Mouse (Mus musculus): ENCODE results near the gene Sufu. TPM values are rescaled to one million over a fixed set of nuclear protein-coding genes. Genes with fewer than 3 reads are reported as not detected.

The Sufu gene
- polyA plus RNA-seq, 1 experiment from 2014 or later: 30.3 TPM

DNA sequence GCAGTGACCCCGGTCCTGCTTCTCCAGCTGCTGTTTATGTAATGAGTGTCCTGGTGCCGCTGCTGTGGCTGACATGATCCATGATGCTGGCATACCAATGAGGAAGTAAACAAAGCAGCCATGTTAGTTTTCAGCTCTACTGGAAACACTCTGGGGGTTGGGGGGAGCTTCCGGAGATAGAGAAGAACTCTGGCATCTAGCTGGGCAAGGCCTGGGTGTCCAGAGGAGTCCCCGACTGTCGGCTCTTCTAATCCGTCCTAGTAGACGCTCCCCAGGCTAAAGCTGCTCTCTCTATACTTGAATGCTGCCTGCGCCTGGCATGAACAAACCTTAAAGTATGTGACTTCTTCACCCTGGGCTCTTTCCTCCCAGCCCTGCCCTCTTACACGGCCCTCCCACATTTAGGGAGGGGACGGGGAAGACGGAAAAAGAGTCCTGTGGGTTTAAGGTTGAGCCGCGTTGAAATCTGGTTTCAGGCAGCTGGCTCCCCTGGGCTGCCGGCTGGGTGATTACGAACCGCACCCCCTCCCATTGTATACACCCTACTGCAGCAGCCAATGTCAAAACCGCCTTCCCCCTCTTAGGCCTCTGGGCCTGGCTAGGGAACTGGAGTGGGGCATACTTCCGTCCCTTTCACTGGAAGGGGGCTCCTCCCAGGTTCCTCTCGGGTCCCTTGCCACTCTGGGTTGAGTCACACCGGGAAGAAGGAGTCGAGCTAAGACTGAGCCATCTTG, 106.8 kb downstream of the Sufu start:
- H3K36me3 ChIP-seq (ENCODE audit: control insufficient read depth, insufficient read depth, low read length): peaks cover 25% of the 10 kb centered on the region
- peak overlapping the region; percentile 93 for H3K4me2 ChIP-seq (ENCODE audit: low read length)
- H3K9me3 ChIP-seq (ENCODE audit: control insufficient read depth, low read length): no peaks in the 10 kb centered on the region
- H3K27ac ChIP-seq (ENCODE audit: low read depth): peak overlapping the region; percentile 99
- peak overlapping the region; percentile 85 for H3K4me3 ChIP-seq (ENCODE audit: low read depth, low read length)
- peaks cover 41% of the 10 kb centered on the region for H3K4me1 ChIP-seq (replicated peaks; ENCODE audit: control insufficient read depth, insufficient read depth, low read length)
- no peaks in the 10 kb centered on the region for H3K27me3 ChIP-seq (replicated peaks; ENCODE audit: control insufficient read depth, insufficient read depth, low read length)
- ATAC-seq (replicated peaks; ENCODE audit: low FRiP score, low TSS enrichment, low read depth) (peak; percentile 37), DNase-seq (ENCODE audit: low spot score) (peak; percentile 88)
- H3K9ac ChIP-seq (ENCODE audit: low read length): peak overlapping the region; percentile 79
- WGBS: under 1% methylated on average over 21 of the region's 21 CpGs

DNA sequence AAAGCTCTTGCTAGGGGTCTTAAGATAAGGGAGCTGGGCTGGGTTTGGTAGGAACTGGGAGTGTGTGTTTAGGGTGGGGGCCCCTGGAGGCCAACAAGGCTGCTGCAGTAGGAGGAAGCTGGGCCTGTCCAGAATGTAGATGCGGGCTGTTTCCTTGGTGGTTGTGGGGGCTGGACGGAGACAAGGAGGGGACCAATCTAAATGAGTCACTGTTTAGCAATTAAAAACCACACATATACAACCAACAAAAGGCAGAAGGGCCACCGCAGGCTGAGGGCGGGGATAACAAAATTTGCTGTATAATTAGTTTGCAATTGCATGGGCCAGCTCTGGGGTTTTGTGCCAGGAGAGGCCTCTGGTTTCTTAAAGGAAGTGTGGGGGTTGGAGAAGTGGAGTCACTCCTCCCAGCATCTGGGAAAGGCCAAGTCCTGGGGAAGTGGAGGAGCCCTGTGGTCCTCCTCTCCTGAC, 107.4 kb downstream of the Sufu start:
- Histone ChIP-seq H3K36me3 (ENCODE audit: control insufficient read depth, insufficient read depth, low read length) (peaks cover 26% of the 10 kb centered on the region), H3K9me3 (ENCODE audit: control insufficient read depth, low read length) (no peaks in the 10 kb centered on the region), H3K27me3 (replicated peaks; ENCODE audit: control insufficient read depth, insufficient read depth, low read length) (no peaks in the 10 kb centered on the region), H3K4me3 (ENCODE audit: low read depth, low read length) (peak overlapping the region; percentile 85), H3K27ac (ENCODE audit: low read depth) (peak overlapping the region; percentile 99), H3K4me1 (replicated peaks; ENCODE audit: control insufficient read depth, insufficient read depth, low read length) (peaks cover 47% of the 10 kb centered on the region), H3K4me2 (ENCODE audit: low read length) (peak overlapping the region; percentile 93), H3K9ac (ENCODE audit: low read length) (peak overlapping the region; percentile 79)
- ATAC-seq (replicated peaks; ENCODE audit: low FRiP score, low TSS enrichment, low read depth) (peak; percentile 13), DNase-seq (ENCODE audit: low spot score) (no peak)
- WGBS: 3% methylated on average over 4 of the region's 4 CpGs

DNA sequence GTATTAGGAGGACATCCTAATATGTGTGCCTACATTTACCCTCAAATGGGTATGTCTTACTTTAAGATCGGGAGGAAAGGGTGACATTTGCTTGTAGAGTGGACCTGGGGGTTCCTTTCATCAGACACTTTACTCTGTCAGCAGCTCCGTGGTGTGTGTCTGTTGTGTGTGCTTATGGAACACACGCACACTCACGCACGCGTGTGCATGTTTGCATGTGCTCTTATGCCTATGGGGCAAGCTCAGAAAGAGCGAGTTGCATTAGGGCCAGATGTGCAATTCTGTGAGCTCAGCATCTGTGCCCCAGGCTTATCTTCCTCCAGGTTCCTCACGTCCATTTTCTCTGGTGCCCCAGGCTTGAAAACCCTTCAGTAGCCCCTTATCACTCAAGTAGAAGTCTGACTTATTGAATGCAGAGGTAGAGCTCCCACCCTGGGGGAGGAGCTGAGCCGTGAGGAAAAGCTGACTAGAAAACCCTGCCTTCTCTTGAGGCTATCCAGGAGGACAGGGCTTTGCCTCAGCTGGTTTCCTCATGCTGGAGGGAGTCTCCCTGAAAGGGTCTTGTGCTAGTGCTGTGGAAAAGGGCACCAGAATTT, 108.2 kb downstream of the Sufu start:
- peak overlapping the region; percentile 85 for H3K4me3 ChIP-seq (ENCODE audit: low read depth, low read length)
- peak overlapping the region; percentile 93 for H3K4me2 ChIP-seq (ENCODE audit: low read length)
- DNase-seq (ENCODE audit: low spot score) (no peak), ATAC-seq (replicated peaks; ENCODE audit: low FRiP score, low TSS enrichment, low read depth) (no peak)
- H3K9me3 ChIP-seq (ENCODE audit: control insufficient read depth, low read length): no peaks in the 10 kb centered on the region
- peaks cover 54% of the 10 kb centered on the region for H3K4me1 ChIP-seq (replicated peaks; ENCODE audit: control insufficient read depth, insufficient read depth, low read length)
- 58% methylated on average over 9 of the region's 9 CpGs for WGBS
- peaks cover 32% of the 10 kb centered on the region for H3K36me3 ChIP-seq (ENCODE audit: control insufficient read depth, insufficient read depth, low read length)
- peak overlapping the region; percentile 99 for H3K27ac ChIP-seq (ENCODE audit: low read depth)
- H3K9ac ChIP-seq (ENCODE audit: low read length): peak overlapping the region; percentile 79
- no peaks in the 10 kb centered on the region for H3K27me3 ChIP-seq (replicated peaks; ENCODE audit: control insufficient read depth, insufficient read depth, low read length)

DNA sequence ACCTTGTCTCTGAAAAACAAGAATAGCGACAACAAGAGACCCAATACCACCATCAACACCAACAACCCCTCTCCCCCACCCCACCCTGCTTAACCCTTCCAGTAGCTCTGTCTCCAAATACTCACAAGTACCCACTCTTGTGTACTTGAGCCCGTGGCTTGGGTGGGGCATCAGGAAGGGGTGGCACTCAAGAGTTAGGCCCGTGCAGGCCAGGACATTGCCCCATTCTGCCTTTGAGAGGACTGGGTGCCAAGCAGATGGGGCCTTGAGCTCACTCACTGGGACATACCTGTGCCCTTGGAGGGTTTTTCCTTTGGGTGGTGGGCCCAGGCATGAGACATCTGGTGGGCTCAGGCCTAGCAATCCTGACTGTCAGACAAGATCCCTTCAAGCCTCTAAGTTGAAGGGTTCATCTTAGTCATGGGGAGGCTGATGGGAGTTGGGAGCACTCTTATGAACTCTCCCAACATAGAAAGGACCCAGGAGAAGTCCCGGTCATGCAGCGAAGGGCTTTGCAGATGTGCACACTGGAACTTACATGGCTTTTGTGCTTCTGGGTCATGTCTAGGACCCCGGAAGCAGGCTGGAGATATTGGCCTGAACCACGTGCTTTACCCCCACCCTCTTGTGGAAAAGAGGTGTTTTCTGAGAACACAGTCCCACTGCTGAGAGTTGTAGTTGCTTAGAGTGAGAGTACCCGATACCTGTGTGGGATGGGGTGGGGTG, 109.1 kb downstream of the Sufu start:
- H3K36me3 ChIP-seq (ENCODE audit: control insufficient read depth, insufficient read depth, low read length): peaks cover 39% of the 10 kb centered on the region
- H3K9ac ChIP-seq (ENCODE audit: low read length): no peak overlapping the region
- no peak overlapping the region for H3K27ac ChIP-seq (ENCODE audit: low read depth)
- DNase-seq (ENCODE audit: low spot score) (no peak), ATAC-seq (replicated peaks; ENCODE audit: low FRiP score, low TSS enrichment, low read depth) (no peak)
- H3K4me1 ChIP-seq (replicated peaks; ENCODE audit: control insufficient read depth, insufficient read depth, low read length): peaks cover 62% of the 10 kb centered on the region
- 82% methylated on average over 8 of the region's 8 CpGs for WGBS
- no peaks in the 10 kb centered on the region for H3K9me3 ChIP-seq (ENCODE audit: control insufficient read depth, low read length)
- H3K27me3 ChIP-seq (replicated peaks; ENCODE audit: control insufficient read depth, insufficient read depth, low read length): no peaks in the 10 kb centered on the region
- H3K4me3 ChIP-seq (ENCODE audit: low read depth, low read length): no peak overlapping the region
- H3K4me2 ChIP-seq (ENCODE audit: low read length): peak overlapping the region; percentile 3; the same call in 1 of the 2 replicates

DNA sequence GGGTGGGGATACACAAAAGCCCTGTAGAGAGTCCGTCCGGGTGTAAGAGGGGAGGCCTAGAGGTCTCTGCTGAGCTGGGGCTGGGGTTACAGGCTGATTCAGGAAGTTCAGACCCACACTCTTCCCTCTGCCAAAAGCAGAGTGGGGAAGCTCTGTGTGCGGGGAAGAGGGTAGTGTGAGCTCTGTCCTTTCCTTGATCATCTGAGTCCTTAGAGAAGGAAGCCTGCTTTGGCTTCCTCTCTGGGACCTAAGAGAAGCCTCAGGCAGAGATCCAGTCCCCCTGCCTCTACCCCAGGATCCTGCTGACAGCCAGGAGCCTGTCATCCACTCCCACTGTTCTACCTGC, 109.6 kb downstream of the Sufu start:
- Histone ChIP-seq H3K9me3 (ENCODE audit: control insufficient read depth, low read length) (no peaks in the 10 kb centered on the region), H3K4me1 (replicated peaks; ENCODE audit: control insufficient read depth, insufficient read depth, low read length) (peaks cover 66% of the 10 kb centered on the region), H3K4me2 (ENCODE audit: low read length) (no peak overlapping the region), H3K4me3 (ENCODE audit: low read depth, low read length) (no peak overlapping the region), H3K27ac (ENCODE audit: low read depth) (no peak overlapping the region), H3K27me3 (replicated peaks; ENCODE audit: control insufficient read depth, insufficient read depth, low read length) (no peaks in the 10 kb centered on the region), H3K9ac (ENCODE audit: low read length) (no peak overlapping the region), H3K36me3 (ENCODE audit: control insufficient read depth, insufficient read depth, low read length) (peaks cover 45% of the 10 kb centered on the region)
- ATAC-seq (replicated peaks; ENCODE audit: low FRiP score, low TSS enrichment, low read depth) (no peak), DNase-seq (ENCODE audit: low spot score) (no peak)
- 66% methylated on average over 3 of the region's 3 CpGs for WGBS

DNA sequence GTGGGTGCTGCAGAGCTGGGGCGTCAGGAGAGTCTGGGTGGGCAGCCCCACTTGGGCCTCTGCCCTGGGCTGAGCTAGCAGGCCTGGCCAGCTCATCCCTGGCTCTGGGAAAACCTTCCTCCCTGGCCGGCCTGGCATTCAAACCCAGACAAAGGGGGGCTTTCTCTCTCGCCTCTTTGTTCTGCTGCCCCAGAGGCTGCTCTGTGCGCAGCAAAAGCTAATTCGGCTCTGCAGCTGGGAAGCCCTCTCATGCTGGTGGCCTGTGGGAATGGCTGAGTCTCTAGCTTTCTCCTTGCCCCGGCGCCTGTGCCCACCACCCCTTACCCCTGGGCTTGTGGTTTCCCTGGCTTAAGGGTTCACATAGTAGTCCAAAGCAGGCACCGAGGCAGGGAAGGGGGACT, 110.5 kb downstream of the Sufu start:
- Histone ChIP-seq H3K4me2 (ENCODE audit: low read length) (0 out of 2 replicates have a peak overlapping the region, but pooled peaks have one; percentile 18), H3K9ac (ENCODE audit: low read length) (no peak overlapping the region), H3K4me1 (replicated peaks; ENCODE audit: control insufficient read depth, insufficient read depth, low read length) (peaks cover 67% of the 10 kb centered on the region), H3K36me3 (ENCODE audit: control insufficient read depth, insufficient read depth, low read length) (peaks cover 53% of the 10 kb centered on the region), H3K27me3 (replicated peaks; ENCODE audit: control insufficient read depth, insufficient read depth, low read length) (no peaks in the 10 kb centered on the region), H3K27ac (ENCODE audit: low read depth) (no peak overlapping the region; the same call in 1 of the 2 replicates), H3K4me3 (ENCODE audit: low read depth, low read length) (no peak overlapping the region), H3K9me3 (ENCODE audit: control insufficient read depth, low read length) (no peaks in the 10 kb centered on the region)
- ATAC-seq (replicated peaks; ENCODE audit: low FRiP score, low TSS enrichment, low read depth): no peak
- WGBS: 72% methylated on average over 8 of the region's 8 CpGs
- DNase-seq (ENCODE audit: low spot score): no peak

DNA sequence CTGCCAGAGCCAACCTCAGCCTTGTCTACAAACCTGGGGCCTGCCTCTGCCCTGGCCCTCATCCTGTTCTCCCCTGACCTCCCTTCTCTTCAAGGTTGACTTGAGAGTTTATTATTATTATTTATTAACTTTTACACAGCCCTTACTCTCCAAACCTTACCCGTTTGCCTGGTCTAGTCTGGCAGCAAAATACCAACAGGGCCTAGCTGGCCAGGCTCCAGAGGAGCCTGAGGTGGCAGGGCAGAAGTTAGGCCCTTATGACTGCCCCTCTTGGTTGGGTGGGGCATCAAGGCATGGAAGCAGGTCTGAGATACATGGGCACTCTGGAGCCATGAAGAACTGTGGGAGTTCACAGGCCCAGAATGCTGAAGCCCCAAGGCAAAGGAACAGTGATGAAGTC, 111.1 kb downstream of the Sufu start:
- no peaks in the 10 kb centered on the region for H3K9me3 ChIP-seq (ENCODE audit: control insufficient read depth, low read length)
- H3K9ac ChIP-seq (ENCODE audit: low read length): no peak overlapping the region
- H3K27ac ChIP-seq (ENCODE audit: low read depth): no peak overlapping the region
- H3K27me3 ChIP-seq (replicated peaks; ENCODE audit: control insufficient read depth, insufficient read depth, low read length): no peaks in the 10 kb centered on the region
- peaks cover 67% of the 10 kb centered on the region for H3K4me1 ChIP-seq (replicated peaks; ENCODE audit: control insufficient read depth, insufficient read depth, low read length)
- no peak for DNase-seq (ENCODE audit: low spot score)
- no peak overlapping the region for H3K4me2 ChIP-seq (ENCODE audit: low read length)
- H3K36me3 ChIP-seq (ENCODE audit: control insufficient read depth, insufficient read depth, low read length): peaks cover 59% of the 10 kb centered on the region
- WGBS: 67% methylated on average over 1 of the region's 1 CpGs
- ATAC-seq (replicated peaks; ENCODE audit: low FRiP score, low TSS enrichment, low read depth): no peak
- no peak overlapping the region for H3K4me3 ChIP-seq (ENCODE audit: low read depth, low read length)

DNA sequence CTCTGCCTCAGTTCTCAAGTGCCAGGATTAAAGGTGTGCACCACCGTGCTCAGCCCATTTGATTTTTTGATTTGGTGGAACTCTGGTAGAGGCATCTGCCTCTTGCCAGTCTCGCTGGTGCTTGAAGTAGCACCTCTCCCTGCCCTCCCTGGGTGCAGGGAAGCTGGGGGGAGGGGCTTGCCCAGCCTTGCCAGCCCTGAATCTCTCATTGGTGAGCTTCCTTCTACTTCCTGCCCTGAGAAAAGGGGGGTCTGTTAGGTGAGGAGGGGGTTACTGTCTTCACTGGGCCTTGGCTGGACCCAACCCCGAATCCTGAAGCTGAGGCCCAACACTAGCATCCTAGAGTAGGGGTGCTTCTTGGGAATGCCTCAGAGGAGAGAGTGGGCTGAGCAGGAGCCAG, 112.0 kb downstream of the Sufu start:
- ATAC-seq (replicated peaks; ENCODE audit: low FRiP score, low TSS enrichment, low read depth): no peak
- WGBS: 42% methylated on average over 3 of the region's 3 CpGs
- no peak overlapping the region for H3K4me2 ChIP-seq (ENCODE audit: low read length)

More for the DNA sequence above, 112.0 kb downstream of the Sufu start:
- DNase-seq (ENCODE audit: low spot score): no peak
- Histone ChIP-seq H3K27me3 (replicated peaks; ENCODE audit: control insufficient read depth, insufficient read depth, low read length) (no peaks in the 10 kb centered on the region), H3K27ac (ENCODE audit: low read depth) (no peak overlapping the region), H3K9me3 (ENCODE audit: control insufficient read depth, low read length) (no peaks in the 10 kb centered on the region), H3K4me1 (replicated peaks; ENCODE audit: control insufficient read depth, insufficient read depth, low read length) (peaks cover 67% of the 10 kb centered on the region), H3K9ac (ENCODE audit: low read length) (no peak overlapping the region), H3K36me3 (ENCODE audit: control insufficient read depth, insufficient read depth, low read length) (peaks cover 68% of the 10 kb centered on the region), H3K4me3 (ENCODE audit: low read depth, low read length) (no peak overlapping the region)
